Mouse (Mus musculus): ENCODE data around the gene Dock2. TPM values are rescaled to one million over a fixed set of nuclear protein-coding genes. Genes with fewer than 3 reads are reported as not detected.
A peak's percentile ranks its signal among the peaks of the same experiment; 100 is the strongest.

Dock2 gene
- polyA plus RNA-seq (2011; ENCODE audit: insufficient read depth, insufficient read length, low read depth, missing spikeins), result 0.65 TPM in 1 of 2 replicates, not detected in the other

DNA sequence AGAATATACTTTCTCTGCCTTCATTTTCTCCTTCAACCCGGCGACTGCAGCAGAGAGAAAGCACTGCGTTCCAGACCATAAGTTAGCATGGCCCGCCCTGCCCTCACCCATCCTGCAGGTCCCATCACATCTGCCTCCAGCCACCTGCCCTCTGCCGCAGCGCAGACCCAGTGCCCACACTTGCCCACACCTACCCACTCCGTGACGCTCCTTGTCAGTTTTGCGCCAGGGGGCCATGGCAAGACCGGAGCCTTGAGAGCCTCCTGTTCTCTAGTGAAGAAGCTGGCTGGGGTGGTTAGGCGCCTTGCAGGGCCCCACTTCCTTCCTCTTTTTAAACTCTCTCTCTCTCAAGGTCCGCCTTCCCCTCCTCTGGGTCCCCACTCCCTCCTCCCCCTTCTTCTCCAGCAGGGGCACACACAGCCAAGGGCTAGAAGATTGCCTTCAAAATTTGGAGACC lies at the start of gene Dock2:
Dock2 (minus strand) TSS at position 306 of the 457 bp plus-strand sequence.
- peaks cover 2% of the 10 kb centered on the region; the same call in 1 of the 2 replicates for H3K27me3 ChIP-seq (ENCODE audit: control insufficient read depth, insufficient read depth, low read length, poor library complexity, severe bottlenecking)
- H3K4me3 ChIP-seq (ENCODE audit: low read depth, low read length), result no peak within 1 kb of the TSS
- no peak within 1 kb of the TSS for H3K9ac ChIP-seq (ENCODE audit: low read depth, poor library complexity, severe bottlenecking)
- H3K9me3 ChIP-seq (replicated peaks; ENCODE audit: control insufficient read depth, insufficient read depth, low read length, poor library complexity, severe bottlenecking), result no peaks in the 10 kb centered on the region
- no peaks in the 10 kb centered on the region for H3K36me3 ChIP-seq (ENCODE audit: control insufficient read depth, insufficient read depth, low read length, poor library complexity, severe bottlenecking)
- TF ChIP-seq EP300 (IDR thresholded peaks at IDR 0.05; ENCODE audit: insufficient read depth, low read depth, low read length) (no peak), POLR2A (IDR thresholded peaks at IDR 0.05; ENCODE audit: insufficient read depth, low read length) (no peak), CTCF (IDR thresholded peaks at IDR 0.05; ENCODE audit: low read depth, low read length) (no peak)
- H3K27ac ChIP-seq (ENCODE audit: insufficient read depth, low read length), result no peak within 1 kb of the TSS
- H3K4me1 ChIP-seq (ENCODE audit: control insufficient read depth, insufficient read depth, low read length), result no peaks in the 10 kb centered on the region

DNA sequence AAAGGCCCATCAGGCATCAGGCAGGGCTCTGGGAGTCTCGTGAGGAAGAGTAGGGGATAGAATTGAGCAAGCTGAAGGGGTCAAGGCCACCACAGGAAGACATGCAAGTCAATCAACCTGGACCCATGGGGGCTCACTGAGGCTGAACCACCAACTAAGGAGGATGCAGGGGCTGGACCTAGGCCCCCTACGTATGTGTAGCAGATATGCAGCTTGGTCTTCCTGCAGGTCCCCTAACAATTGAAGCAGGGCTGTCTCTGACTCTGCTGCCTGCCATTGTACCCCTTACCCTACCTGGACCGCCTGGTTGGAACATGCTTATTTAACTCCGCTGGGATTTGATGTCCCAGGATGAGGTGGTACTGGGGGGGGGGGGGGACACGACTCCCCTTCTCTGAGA lies 49.0 kb upstream of the Dock2 start:
- peak overlapping the region; percentile 95 for H3K4me3 ChIP-seq (ENCODE audit: low read depth, low read length)
- TF ChIP-seq POLR2A (IDR thresholded peaks at IDR 0.05; ENCODE audit: insufficient read depth, low read length) (no peak), CTCF (IDR thresholded peaks at IDR 0.05; ENCODE audit: low read depth, low read length) (no peak), EP300 (IDR thresholded peaks at IDR 0.05; ENCODE audit: insufficient read depth, low read depth, low read length) (no peak)
- no peak overlapping the region for H3K27ac ChIP-seq (ENCODE audit: insufficient read depth, low read length)
- H3K27me3 ChIP-seq (ENCODE audit: control insufficient read depth, insufficient read depth, low read length, poor library complexity, severe bottlenecking), result no peaks in the 10 kb centered on the region
- H3K9ac ChIP-seq (ENCODE audit: low read depth, poor library complexity, severe bottlenecking), result peak overlapping the region; percentile 77
- no peaks in the 10 kb centered on the region for H3K9me3 ChIP-seq (replicated peaks; ENCODE audit: control insufficient read depth, insufficient read depth, low read length, poor library complexity, severe bottlenecking)
- no peaks in the 10 kb centered on the region for H3K4me1 ChIP-seq (ENCODE audit: control insufficient read depth, insufficient read depth, low read length)
- H3K36me3 ChIP-seq (ENCODE audit: control insufficient read depth, insufficient read depth, low read length, poor library complexity, severe bottlenecking), result peaks cover 23% of the 10 kb centered on the region

DNA sequence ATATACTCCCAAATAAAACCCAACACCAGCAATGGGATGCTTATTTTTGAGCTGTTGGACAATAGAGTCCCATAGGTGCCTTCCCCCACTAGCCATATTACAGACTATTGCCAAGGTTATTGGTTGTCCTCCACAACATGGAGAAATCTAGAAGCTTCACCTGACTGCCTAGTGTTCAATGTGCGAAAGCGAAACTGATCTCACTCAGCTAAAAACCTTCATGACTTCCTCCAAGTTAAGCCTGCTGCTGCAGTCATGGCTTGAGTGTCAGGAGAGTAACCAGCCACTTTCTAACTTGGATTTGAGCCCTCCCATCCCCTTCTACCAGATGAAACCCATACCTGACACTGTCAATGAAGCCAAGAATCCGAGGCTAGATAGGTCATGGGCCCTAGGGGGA lies 44.1 kb upstream of the Dock2 start:
- H3K4me3 ChIP-seq (ENCODE audit: low read depth, low read length), result no peak overlapping the region
- no peaks in the 10 kb centered on the region for H3K4me1 ChIP-seq (ENCODE audit: control insufficient read depth, insufficient read depth, low read length)
- no peaks in the 10 kb centered on the region for H3K27me3 ChIP-seq (ENCODE audit: control insufficient read depth, insufficient read depth, low read length, poor library complexity, severe bottlenecking)
- H3K9ac ChIP-seq (ENCODE audit: low read depth, poor library complexity, severe bottlenecking), result no peak overlapping the region
- no peaks in the 10 kb centered on the region for H3K9me3 ChIP-seq (replicated peaks; ENCODE audit: control insufficient read depth, insufficient read depth, low read length, poor library complexity, severe bottlenecking)
- TF ChIP-seq CTCF (IDR thresholded peaks at IDR 0.05; ENCODE audit: low read depth, low read length) (no peak), POLR2A (IDR thresholded peaks at IDR 0.05; ENCODE audit: insufficient read depth, low read length) (no peak), EP300 (IDR thresholded peaks at IDR 0.05; ENCODE audit: insufficient read depth, low read depth, low read length) (no peak)
- no peak overlapping the region for H3K27ac ChIP-seq (ENCODE audit: insufficient read depth, low read length)
- H3K36me3 ChIP-seq (ENCODE audit: control insufficient read depth, insufficient read depth, low read length, poor library complexity, severe bottlenecking), result peaks cover 43% of the 10 kb centered on the region

DNA sequence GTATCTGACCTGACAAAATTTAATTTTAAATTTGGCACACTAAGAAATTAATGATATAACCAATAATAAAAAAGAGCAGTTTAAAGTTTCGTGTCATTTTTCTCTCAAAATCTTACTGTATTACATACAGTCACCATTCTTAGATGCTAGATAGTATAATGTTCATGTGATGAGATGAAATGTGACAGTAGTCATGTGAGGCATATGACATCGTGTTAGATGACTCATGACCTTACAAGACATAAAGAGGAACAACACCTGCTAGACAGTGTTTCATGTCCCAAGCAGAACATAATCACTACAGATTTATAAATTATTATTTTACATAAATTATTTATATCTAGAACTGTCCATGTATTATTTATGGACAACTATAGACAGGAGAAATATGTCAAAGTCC lies 43.2 kb upstream of the Dock2 start:
- no peak overlapping the region for H3K27ac ChIP-seq (ENCODE audit: insufficient read depth, low read length)
- no peaks in the 10 kb centered on the region for H3K27me3 ChIP-seq (ENCODE audit: control insufficient read depth, insufficient read depth, low read length, poor library complexity, severe bottlenecking)
- H3K9ac ChIP-seq (ENCODE audit: low read depth, poor library complexity, severe bottlenecking), result no peak overlapping the region
- no peaks in the 10 kb centered on the region for H3K9me3 ChIP-seq (replicated peaks; ENCODE audit: control insufficient read depth, insufficient read depth, low read length, poor library complexity, severe bottlenecking)
- no peak overlapping the region for H3K4me3 ChIP-seq (ENCODE audit: low read depth, low read length)
- H3K4me1 ChIP-seq (ENCODE audit: control insufficient read depth, insufficient read depth, low read length), result no peaks in the 10 kb centered on the region
- H3K36me3 ChIP-seq (ENCODE audit: control insufficient read depth, insufficient read depth, low read length, poor library complexity, severe bottlenecking), result peaks cover 49% of the 10 kb centered on the region
- TF ChIP-seq CTCF (IDR thresholded peaks at IDR 0.05; ENCODE audit: low read depth, low read length) (no peak), EP300 (IDR thresholded peaks at IDR 0.05; ENCODE audit: insufficient read depth, low read depth, low read length) (no peak), POLR2A (IDR thresholded peaks at IDR 0.05; ENCODE audit: insufficient read depth, low read length) (no peak)

DNA sequence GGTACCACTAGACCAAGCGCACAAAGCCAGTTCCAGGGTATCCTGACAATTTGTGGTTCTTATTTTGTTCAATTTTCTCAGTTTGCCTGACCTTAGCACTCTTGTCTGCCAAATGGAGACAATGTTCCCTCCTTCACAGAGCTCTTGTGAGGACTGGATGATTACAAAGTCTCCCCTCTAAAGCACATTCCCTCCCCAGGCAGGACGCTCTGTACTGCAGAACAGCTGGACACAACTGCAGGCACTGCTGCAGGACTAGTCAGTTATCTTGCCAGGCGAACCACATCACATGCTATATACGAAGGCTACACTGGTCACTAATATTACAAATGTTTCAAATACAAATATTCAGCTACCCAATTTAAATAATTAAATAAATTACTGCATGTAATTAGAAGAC lies 41.1 kb upstream of the Dock2 start:
- Histone ChIP-seq H3K9ac (ENCODE audit: low read depth, poor library complexity, severe bottlenecking) (no peak overlapping the region), H3K4me1 (ENCODE audit: control insufficient read depth, insufficient read depth, low read length) (no peaks in the 10 kb centered on the region), H3K36me3 (ENCODE audit: control insufficient read depth, insufficient read depth, low read length, poor library complexity, severe bottlenecking) (peaks cover 58% of the 10 kb centered on the region), H3K4me3 (ENCODE audit: low read depth, low read length) (no peak overlapping the region), H3K27ac (ENCODE audit: insufficient read depth, low read length) (no peak overlapping the region), H3K9me3 (replicated peaks; ENCODE audit: control insufficient read depth, insufficient read depth, low read length, poor library complexity, severe bottlenecking) (no peaks in the 10 kb centered on the region), H3K27me3 (ENCODE audit: control insufficient read depth, insufficient read depth, low read length, poor library complexity, severe bottlenecking) (no peaks in the 10 kb centered on the region)
- TF ChIP-seq POLR2A (IDR thresholded peaks at IDR 0.05; ENCODE audit: insufficient read depth, low read length), result no peak
- no peak for TF ChIP-seq EP300 (IDR thresholded peaks at IDR 0.05; ENCODE audit: insufficient read depth, low read depth, low read length)
- TF ChIP-seq CTCF (IDR thresholded peaks at IDR 0.05; ENCODE audit: low read depth, low read length), result no peak

DNA sequence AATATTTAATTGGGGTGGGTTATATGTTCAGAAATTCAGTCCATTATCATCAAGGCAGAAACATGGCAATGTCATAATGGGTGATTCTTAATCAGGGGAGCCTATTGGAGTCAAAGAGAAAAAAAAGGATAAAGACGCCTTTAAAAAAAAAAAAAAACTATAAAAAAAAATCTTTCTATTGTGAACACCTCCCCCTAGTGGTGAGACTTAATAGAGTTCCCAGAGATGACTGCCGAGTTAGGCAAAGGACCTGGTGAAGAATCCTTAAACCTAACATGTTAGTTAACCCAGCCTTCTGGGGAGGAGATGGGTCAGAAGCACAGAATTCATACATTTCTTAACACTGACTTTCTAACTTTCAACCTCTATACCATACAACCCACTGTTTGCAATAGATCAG lies 31.1 kb upstream of the Dock2 start:
- Histone ChIP-seq H3K4me3 (ENCODE audit: low read depth, low read length) (no peak overlapping the region), H3K27ac (ENCODE audit: insufficient read depth, low read length) (no peak overlapping the region), H3K9ac (ENCODE audit: low read depth, poor library complexity, severe bottlenecking) (no peak overlapping the region), H3K36me3 (ENCODE audit: control insufficient read depth, insufficient read depth, low read length, poor library complexity, severe bottlenecking) (peaks cover 56% of the 10 kb centered on the region), H3K27me3 (ENCODE audit: control insufficient read depth, insufficient read depth, low read length, poor library complexity, severe bottlenecking) (no peaks in the 10 kb centered on the region), H3K4me1 (ENCODE audit: control insufficient read depth, insufficient read depth, low read length) (no peaks in the 10 kb centered on the region), H3K9me3 (replicated peaks; ENCODE audit: control insufficient read depth, insufficient read depth, low read length, poor library complexity, severe bottlenecking) (no peaks in the 10 kb centered on the region)
- TF ChIP-seq EP300 (IDR thresholded peaks at IDR 0.05; ENCODE audit: insufficient read depth, low read depth, low read length) (no peak), CTCF (IDR thresholded peaks at IDR 0.05; ENCODE audit: low read depth, low read length) (no peak), POLR2A (IDR thresholded peaks at IDR 0.05; ENCODE audit: insufficient read depth, low read length) (no peak)
